Mouse (Mus musculus): Measurements from ENCODE around the gene Igsf3. TPM values are rescaled to one million over a fixed set of nuclear protein-coding genes. Genes with fewer than 3 reads are reported as not detected.

The Igsf3 gene
- polyA plus RNA-seq, 1 experiment from 2014 or later = 24.8 TPM

GRCm38 (mm10) chr3:101461046-101461445 lies 84.2 kb downstream of the Igsf3 start:
- H3K27me3 ChIP-seq (ENCODE audit: insufficient read depth, low read length) = no peaks in the 10 kb centered on the region
- WGBS = 52% methylated on average over 7 of the region's 7 CpGs
- ATAC-seq (ENCODE audit: low FRiP score, low TSS enrichment) = peak; percentile 28; the same call in 1 of the 2 replicates
- H3K9ac ChIP-seq (replicated peaks; ENCODE audit: low read length) = no peak overlapping the region
- no peak overlapping the region for H3K4me3 ChIP-seq (ENCODE audit: low read length)
- no peak overlapping the region for H3K4me2 ChIP-seq (replicated peaks; ENCODE audit: low read depth, low read length)
- peaks cover 8% of the 10 kb centered on the region for H3K9me3 ChIP-seq (ENCODE audit: low read length)
- peaks cover 20% of the 10 kb centered on the region for H3K36me3 ChIP-seq (ENCODE audit: insufficient read depth, low read length)
- H3K27ac ChIP-seq (ENCODE audit: low read length) = no peak overlapping the region
- H3K4me1 ChIP-seq (ENCODE audit: insufficient read depth, low read length) = peaks cover 13% of the 10 kb centered on the region; the same call in 1 of the 2 replicates

GRCm38 (mm10) chr3:101461816-101462215 lies 84.9 kb downstream of the Igsf3 start:
- peaks cover 13% of the 10 kb centered on the region; the same call in 1 of the 2 replicates for H3K4me1 ChIP-seq (ENCODE audit: insufficient read depth, low read length)
- H3K4me3 ChIP-seq (ENCODE audit: low read length) = no peak overlapping the region
- no peak overlapping the region for H3K9ac ChIP-seq (replicated peaks; ENCODE audit: low read length)
- no peak overlapping the region for H3K4me2 ChIP-seq (replicated peaks; ENCODE audit: low read depth, low read length)
- H3K27me3 ChIP-seq (ENCODE audit: insufficient read depth, low read length) = no peaks in the 10 kb centered on the region
- H3K9me3 ChIP-seq (ENCODE audit: low read length) = peaks cover 8% of the 10 kb centered on the region
- peak overlapping the region; percentile 16; the same call in 1 of the 2 replicates for H3K27ac ChIP-seq (ENCODE audit: low read length)
- ATAC-seq (ENCODE audit: low FRiP score, low TSS enrichment) = no peak
- WGBS = 48% methylated on average over 8 of the region's 8 CpGs
- H3K36me3 ChIP-seq (ENCODE audit: insufficient read depth, low read length) = peaks cover 20% of the 10 kb centered on the region

GRCm38 (mm10) chr3:101462294-101462693 lies 85.4 kb downstream of the Igsf3 start:
- peak; percentile 46; the same call in 1 of the 2 replicates for ATAC-seq (ENCODE audit: low FRiP score, low TSS enrichment)
- Histone ChIP-seq H3K4me1 (ENCODE audit: insufficient read depth, low read length) (peaks cover 13% of the 10 kb centered on the region; the same call in 1 of the 2 replicates), H3K4me2 (replicated peaks; ENCODE audit: low read depth, low read length) (no peak overlapping the region), H3K27me3 (ENCODE audit: insufficient read depth, low read length) (no peaks in the 10 kb centered on the region), H3K27ac (ENCODE audit: low read length) (no peak overlapping the region), H3K9ac (replicated peaks; ENCODE audit: low read length) (no peak overlapping the region), H3K9me3 (ENCODE audit: low read length) (peaks cover 8% of the 10 kb centered on the region), H3K36me3 (ENCODE audit: insufficient read depth, low read length) (peaks cover 20% of the 10 kb centered on the region), H3K4me3 (ENCODE audit: low read length) (no peak overlapping the region)
- WGBS = 23% methylated on average over 5 of the region's 5 CpGs

GRCm38 (mm10) chr3:101463491-101463890 lies 86.6 kb downstream of the Igsf3 start:
- Histone ChIP-seq H3K4me1 (ENCODE audit: insufficient read depth, low read length) (peaks cover 13% of the 10 kb centered on the region; the same call in 1 of the 2 replicates), H3K36me3 (ENCODE audit: insufficient read depth, low read length) (peaks cover 11% of the 10 kb centered on the region), H3K4me3 (ENCODE audit: low read length) (no peak overlapping the region), H3K27ac (ENCODE audit: low read length) (no peak overlapping the region), H3K9ac (replicated peaks; ENCODE audit: low read length) (no peak overlapping the region), H3K27me3 (ENCODE audit: insufficient read depth, low read length) (no peaks in the 10 kb centered on the region), H3K4me2 (replicated peaks; ENCODE audit: low read depth, low read length) (no peak overlapping the region), H3K9me3 (ENCODE audit: low read length) (peaks cover 8% of the 10 kb centered on the region)
- no peak for ATAC-seq (ENCODE audit: low FRiP score, low TSS enrichment)
- 88% methylated on average over 2 of the region's 3 CpGs for WGBS

GRCm38 (mm10) chr3:101469675-101470074 lies 92.8 kb downstream of the Igsf3 start:
- no peaks in the 10 kb centered on the region for H3K27me3 ChIP-seq (ENCODE audit: insufficient read depth, low read length)
- no peak overlapping the region for H3K4me2 ChIP-seq (replicated peaks; ENCODE audit: low read depth, low read length)
- H3K4me1 ChIP-seq (ENCODE audit: insufficient read depth, low read length) = peaks cover 15% of the 10 kb centered on the region
- H3K9ac ChIP-seq (replicated peaks; ENCODE audit: low read length) = no peak overlapping the region
- no peaks in the 10 kb centered on the region for H3K36me3 ChIP-seq (ENCODE audit: insufficient read depth, low read length)
- 89% methylated on average over 9 of the region's 9 CpGs for WGBS
- no peak for ATAC-seq (ENCODE audit: low FRiP score, low TSS enrichment)
- H3K27ac ChIP-seq (ENCODE audit: low read length) = no peak overlapping the region
- no peaks in the 10 kb centered on the region for H3K9me3 ChIP-seq (ENCODE audit: low read length)
- no peak overlapping the region for H3K4me3 ChIP-seq (ENCODE audit: low read length)

- Histone ChIP-seq H3K4me3 (ENCODE audit: low read length) (no peak overlapping the region), H3K27ac (ENCODE audit: low read length) (peak overlapping the region; percentile 57; the same call in 1 of the 2 replicates), H3K27me3 (ENCODE audit: insufficient read depth, low read length) (no peaks in the 10 kb centered on the region), H3K4me2 (replicated peaks; ENCODE audit: low read depth, low read length) (no peak overlapping the region), H3K36me3 (ENCODE audit: insufficient read depth, low read length) (no peaks in the 10 kb centered on the region), H3K9me3 (ENCODE audit: low read length) (no peaks in the 10 kb centered on the region), H3K9ac (replicated peaks; ENCODE audit: low read length) (no peak overlapping the region), H3K4me1 (ENCODE audit: insufficient read depth, low read length) (peaks cover 15% of the 10 kb centered on the region)
- peak; percentile 59; the same call in 1 of the 2 replicates for ATAC-seq (ENCODE audit: low FRiP score, low TSS enrichment)
- WGBS = 35% methylated on average over 4 of the region's 4 CpGs
Measured at GRCm38 (mm10) chr3:101471881-101472280, 95.0 kb downstream of the Igsf3 start.

GRCm38 (mm10) chr3:101481951-101482350 lies 105.1 kb downstream of the Igsf3 start:
- no peak for ATAC-seq (ENCODE audit: low FRiP score, low TSS enrichment)

GRCm38 (mm10) chr3:101483256-101483983 lies 106.5 kb downstream of the Igsf3 start:
- ATAC-seq (ENCODE audit: low FRiP score, low TSS enrichment) = no peak
- no peaks in the 10 kb centered on the region for H3K27me3 ChIP-seq (ENCODE audit: insufficient read depth, low read length)
- 75% methylated on average over 3 of the region's 3 CpGs for WGBS

More at GRCm38 (mm10) chr3:101481951-101482350, 105.1 kb downstream of the Igsf3 start:
- Histone ChIP-seq H3K36me3 (ENCODE audit: insufficient read depth, low read length) (no peaks in the 10 kb centered on the region), H3K9ac (replicated peaks; ENCODE audit: low read length) (no peak overlapping the region), H3K4me3 (ENCODE audit: low read length) (no peak overlapping the region), H3K9me3 (ENCODE audit: low read length) (no peaks in the 10 kb centered on the region), H3K4me2 (replicated peaks; ENCODE audit: low read depth, low read length) (no peak overlapping the region), H3K4me1 (ENCODE audit: insufficient read depth, low read length) (no peaks in the 10 kb centered on the region), H3K27me3 (ENCODE audit: insufficient read depth, low read length) (no peaks in the 10 kb centered on the region), H3K27ac (ENCODE audit: low read length) (no peak overlapping the region)
- 92% methylated on average over 6 of the region's 6 CpGs for WGBS

GRCm38 (mm10) chr3:101486054-101486765 lies 109.3 kb downstream of the Igsf3 start:
- Histone ChIP-seq H3K9me3 (ENCODE audit: low read length) (no peaks in the 10 kb centered on the region), H3K4me3 (ENCODE audit: low read length) (no peak overlapping the region), H3K27ac (ENCODE audit: low read length) (no peak overlapping the region), H3K36me3 (ENCODE audit: insufficient read depth, low read length) (no peaks in the 10 kb centered on the region), H3K4me2 (replicated peaks; ENCODE audit: low read depth, low read length) (no peak overlapping the region), H3K27me3 (ENCODE audit: insufficient read depth, low read length) (no peaks in the 10 kb centered on the region), H3K4me1 (ENCODE audit: insufficient read depth, low read length) (no peaks in the 10 kb centered on the region), H3K9ac (replicated peaks; ENCODE audit: low read length) (no peak overlapping the region)
- 42% methylated on average over 4 of the region's 4 CpGs for WGBS
- no peak for ATAC-seq (ENCODE audit: low FRiP score, low TSS enrichment)

More at GRCm38 (mm10) chr3:101483256-101483983, 106.5 kb downstream of the Igsf3 start:
- H3K4me3 ChIP-seq (ENCODE audit: low read length) = no peak overlapping the region
- no peak overlapping the region for H3K27ac ChIP-seq (ENCODE audit: low read length)
- H3K4me2 ChIP-seq (replicated peaks; ENCODE audit: low read depth, low read length) = no peak overlapping the region
- H3K4me1 ChIP-seq (ENCODE audit: insufficient read depth, low read length) = no peaks in the 10 kb centered on the region
- H3K36me3 ChIP-seq (ENCODE audit: insufficient read depth, low read length) = no peaks in the 10 kb centered on the region
- no peaks in the 10 kb centered on the region for H3K9me3 ChIP-seq (ENCODE audit: low read length)
- H3K9ac ChIP-seq (replicated peaks; ENCODE audit: low read length) = no peak overlapping the region

- Histone ChIP-seq H3K27ac (ENCODE audit: low read length) (no peak overlapping the region), H3K9ac (replicated peaks; ENCODE audit: low read length) (no peak overlapping the region), H3K4me1 (ENCODE audit: insufficient read depth, low read length) (no peaks in the 10 kb centered on the region), H3K4me3 (ENCODE audit: low read length) (no peak overlapping the region), H3K9me3 (ENCODE audit: low read length) (no peaks in the 10 kb centered on the region), H3K27me3 (ENCODE audit: insufficient read depth, low read length) (no peaks in the 10 kb centered on the region), H3K4me2 (replicated peaks; ENCODE audit: low read depth, low read length) (no peak overlapping the region), H3K36me3 (ENCODE audit: insufficient read depth, low read length) (no peaks in the 10 kb centered on the region)
- 71% methylated on average over 5 of the region's 5 CpGs for WGBS
- no peak for ATAC-seq (ENCODE audit: low FRiP score, low TSS enrichment)
Measured at GRCm38 (mm10) chr3:101487436-101487835, 110.6 kb downstream of the Igsf3 start.

Data from kidney, embryonic 16.5 days (tissue).